Mouse (Mus musculus): ENCODE results near the gene 5730522E02Rik.

Gene 5730522E02Rik

GRCm38 (mm10) chr11:26128385-26128784 is 82.2 kb downstream of the 5730522E02Rik start:
- in situ Hi-C loops (cut with MboI, MseI), result no loop called here

GRCm38 (mm10) chr11:26125923-26126322 is 84.6 kb downstream of the 5730522E02Rik start:
- in situ Hi-C loops (cut with MboI, MseI), result no loop called here

- in situ Hi-C loops (cut with MboI, MseI), result no loop called here
Measured at GRCm38 (mm10) chr11:26120781-26121557, 89.6 kb downstream of the 5730522E02Rik start.

- in situ Hi-C loops (cut with MboI, MseI), result no loop called here
Measured at GRCm38 (mm10) chr11:26117651-26118050, 92.9 kb downstream of the 5730522E02Rik start.

GRCm38 (mm10) chr11:26112206-26112605 is 98.4 kb downstream of the 5730522E02Rik start:
- in situ Hi-C loops (cut with MboI, MseI), result no loop called here

- in situ Hi-C loops (cut with MboI, MseI), result no loop called here
Measured at GRCm38 (mm10) chr11:26108647-26109046, 101.9 kb downstream of the 5730522E02Rik start.

GRCm38 (mm10) chr11:26104680-26105079 is 105.9 kb downstream of the 5730522E02Rik start:
- in situ Hi-C loops (cut with MboI, MseI), result no loop called here

- in situ Hi-C loops (cut with MboI, MseI), result no loop called here
Measured at GRCm38 (mm10) chr11:26103698-26104097, 106.9 kb downstream of the 5730522E02Rik start.

GRCm38 (mm10) chr11:26102878-26103277 is 107.7 kb downstream of the 5730522E02Rik start:
- in situ Hi-C loops (cut with MboI, MseI), result no loop called here

GRCm38 (mm10) chr11:26100077-26100476 is 110.5 kb downstream of the 5730522E02Rik start:
- in situ Hi-C loops (cut with MboI, MseI), result no loop called here

- in situ Hi-C loops (cut with MboI, MseI), result no loop called here
Measured at GRCm38 (mm10) chr11:26098933-26099332, 111.6 kb downstream of the 5730522E02Rik start.

GRCm38 (mm10) chr11:26096095-26096494 is 114.5 kb downstream of the 5730522E02Rik start:
- in situ Hi-C loops (cut with MboI, MseI), result no loop called here

- in situ Hi-C loops (cut with MboI, MseI), result no loop called here
Measured at GRCm38 (mm10) chr11:26088993-26089392, 121.6 kb downstream of the 5730522E02Rik start.

- in situ Hi-C loops (cut with MboI, MseI), result no loop called here
Measured at GRCm38 (mm10) chr11:26086679-26087078, 123.9 kb downstream of the 5730522E02Rik start.

- in situ Hi-C loops (cut with MboI, MseI), result no loop called here
Measured at GRCm38 (mm10) chr11:26085380-26086035, 125.1 kb downstream of the 5730522E02Rik start.

GRCm38 (mm10) chr11:26076335-26076734 is 134.2 kb downstream of the 5730522E02Rik start:
- in situ Hi-C loops (cut with MboI, MseI), result no loop called here

GRCm38 (mm10) chr11:26075536-26075935 is 135.0 kb downstream of the 5730522E02Rik start:
- in situ Hi-C loops (cut with MboI, MseI), result no loop called here

- in situ Hi-C loops (cut with MboI, MseI), result no loop called here
Measured at GRCm38 (mm10) chr11:26073638-26074294, 136.8 kb downstream of the 5730522E02Rik start.

GRCm38 (mm10) chr11:26072101-26072500 is 138.5 kb downstream of the 5730522E02Rik start:
- in situ Hi-C loops (cut with MboI, MseI), result no loop called here

GRCm38 (mm10) chr11:26063252-26063651 is 147.3 kb downstream of the 5730522E02Rik start:
- in situ Hi-C loops (cut with MboI, MseI), result no loop called here

- in situ Hi-C loops (cut with MboI, MseI), result no loop called here
Measured at GRCm38 (mm10) chr11:26061471-26062137, 149.0 kb downstream of the 5730522E02Rik start.

GRCm38 (mm10) chr11:26013527-26013926 is 197.0 kb downstream of the 5730522E02Rik start:
- in situ Hi-C loops (cut with MboI, MseI), result no loop called here
